Mouse (Mus musculus): ENCODE measurements around the gene Lpo.

Gene Lpo

GRCm38 (mm10) chr11:87802621-87803020, 25.5 kb downstream of the Lpo start:
- no peak for DNase-seq (ENCODE audit: low spot score)

DNA sequence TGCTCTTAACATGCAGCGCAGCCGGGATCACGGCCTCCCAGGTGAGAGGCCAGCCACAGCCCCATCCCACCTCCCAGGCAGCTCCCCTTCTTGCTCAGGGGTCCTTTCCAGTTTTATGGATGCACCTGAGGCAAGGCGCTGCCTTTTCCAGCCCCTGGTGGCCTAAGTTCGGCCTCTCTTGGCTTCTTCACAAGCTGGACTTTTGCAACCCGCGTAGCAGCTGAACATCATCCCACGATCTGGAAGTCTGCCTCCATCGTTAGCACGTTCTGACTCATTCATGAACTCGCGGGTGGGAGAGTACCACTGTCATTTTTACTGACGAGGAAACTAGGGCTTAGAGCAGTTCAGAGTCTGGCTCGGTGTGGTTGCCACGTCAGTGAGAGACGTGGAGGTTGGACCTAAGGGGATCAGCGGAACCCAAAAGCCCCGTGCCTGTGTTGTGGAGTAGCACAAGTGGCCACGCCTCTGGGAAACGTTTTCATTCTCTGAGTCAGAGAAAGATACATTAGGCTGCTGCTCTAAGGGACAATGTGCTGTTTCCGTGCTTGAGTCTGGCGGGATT, 26.3 kb downstream of the Lpo start:
- DNase-seq (ENCODE audit: low spot score), result no peak

- no peak for DNase-seq (ENCODE audit: low spot score)
Measured at GRCm38 (mm10) chr11:87793460-87793859, 34.6 kb downstream of the Lpo start, which contains the start of gene Mpo. Gene Mpo (plus strand): TSS chr11:87793581.

DNA sequence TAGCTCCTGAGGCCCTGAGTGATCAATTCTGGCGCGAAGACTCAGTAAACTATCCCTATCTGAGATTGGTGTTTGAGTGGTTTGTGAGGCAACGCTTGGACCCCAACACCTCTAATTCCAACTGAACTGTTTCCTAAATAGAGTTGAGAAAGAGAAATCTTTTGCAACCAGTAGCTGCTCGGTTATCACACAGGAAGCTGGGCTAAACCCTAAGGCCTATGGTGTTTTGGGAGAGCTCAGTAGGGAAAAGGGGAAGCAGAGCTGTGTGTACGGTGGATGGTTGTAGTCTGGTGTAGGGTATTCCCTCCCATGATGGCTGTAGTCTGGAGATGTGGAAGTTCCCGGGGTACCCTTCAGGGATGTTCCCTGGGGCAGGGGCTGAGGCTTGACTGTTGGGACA, 38.0 kb downstream of the Lpo start:
- DNase-seq (ENCODE audit: low spot score), result no peak

DNA sequence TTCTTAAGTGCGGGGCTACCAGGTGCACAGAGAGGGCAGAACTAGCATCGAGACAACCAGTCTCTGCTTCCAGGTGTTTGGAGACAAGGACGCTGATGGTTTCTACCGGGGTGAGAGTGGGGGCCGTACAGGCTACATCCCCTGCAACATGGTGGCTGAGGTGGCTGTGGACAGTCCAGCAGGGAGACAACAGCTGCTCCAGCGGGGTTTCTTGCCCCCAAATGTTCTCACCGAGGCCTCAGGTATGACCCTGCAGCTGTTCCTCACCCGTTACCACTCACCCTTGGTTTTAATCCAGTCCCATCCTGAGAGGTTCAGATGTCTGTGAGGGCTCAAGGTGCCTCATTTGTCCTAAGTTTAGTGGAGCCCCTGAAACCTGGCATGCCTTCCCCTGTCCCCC, 48.0 kb downstream of the Lpo start:
- DNase-seq (ENCODE audit: low spot score), result no peak

GRCm38 (mm10) chr11:87779392-87779791, 48.7 kb downstream of the Lpo start:
- no peak for DNase-seq (ENCODE audit: low spot score)

- DNase-seq (ENCODE audit: low spot score), result no peak
Measured at GRCm38 (mm10) chr11:87778915-87779314, 49.2 kb downstream of the Lpo start.

- peak; percentile 45 for DNase-seq (ENCODE audit: low spot score)
Measured at GRCm38 (mm10) chr11:87778100-87778765, 49.9 kb downstream of the Lpo start.

DNA sequence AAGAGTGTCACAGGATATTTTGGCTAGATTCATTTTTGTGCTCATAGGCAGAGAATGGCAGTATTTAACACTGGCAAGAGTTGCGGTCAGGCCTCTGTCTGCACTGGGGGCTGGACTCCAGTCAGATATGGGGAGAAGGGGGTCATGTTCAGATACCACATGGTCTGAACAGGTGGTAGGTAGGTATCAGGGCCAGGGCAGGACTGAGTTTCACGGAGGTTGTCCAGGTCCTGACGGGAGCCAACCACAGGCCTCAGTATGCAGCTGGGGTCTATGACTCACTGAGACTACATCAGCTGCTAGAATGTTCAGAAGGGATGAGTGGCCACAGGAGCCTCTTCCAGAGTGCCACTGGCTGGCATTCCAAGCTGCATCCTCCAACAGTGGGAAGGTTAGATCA, 55.7 kb downstream of the Lpo start:
- no peak for DNase-seq (ENCODE audit: low spot score)

- DNase-seq (ENCODE audit: low spot score), result peak; percentile 66
Measured at GRCm38 (mm10) chr11:87770989-87771388, 57.1 kb downstream of the Lpo start.

DNA sequence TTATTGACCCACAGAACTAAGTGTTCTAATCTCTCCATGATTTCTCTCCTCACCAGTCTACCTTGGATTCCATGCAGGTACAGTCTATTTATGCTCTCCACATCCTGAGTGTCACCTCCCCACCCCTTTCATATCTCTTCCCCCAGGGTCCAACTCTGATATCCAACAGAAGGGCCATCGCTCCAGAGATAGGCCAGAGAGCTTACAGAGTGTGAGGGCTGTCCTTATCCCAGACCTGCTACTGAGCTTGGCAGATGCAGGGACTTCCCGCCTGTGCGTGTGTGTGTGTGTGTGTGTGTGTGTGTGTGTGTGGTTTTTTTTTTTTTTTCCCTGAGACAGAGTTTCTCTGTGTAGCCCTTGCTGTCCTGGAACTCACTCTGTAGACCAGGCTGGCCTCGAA, 59.3 kb downstream of the Lpo start:
- no peak for DNase-seq (ENCODE audit: low spot score)

- no peak for DNase-seq (ENCODE audit: low spot score)
Measured at GRCm38 (mm10) chr11:87763988-87764876, 63.9 kb downstream of the Lpo start.

DNA sequence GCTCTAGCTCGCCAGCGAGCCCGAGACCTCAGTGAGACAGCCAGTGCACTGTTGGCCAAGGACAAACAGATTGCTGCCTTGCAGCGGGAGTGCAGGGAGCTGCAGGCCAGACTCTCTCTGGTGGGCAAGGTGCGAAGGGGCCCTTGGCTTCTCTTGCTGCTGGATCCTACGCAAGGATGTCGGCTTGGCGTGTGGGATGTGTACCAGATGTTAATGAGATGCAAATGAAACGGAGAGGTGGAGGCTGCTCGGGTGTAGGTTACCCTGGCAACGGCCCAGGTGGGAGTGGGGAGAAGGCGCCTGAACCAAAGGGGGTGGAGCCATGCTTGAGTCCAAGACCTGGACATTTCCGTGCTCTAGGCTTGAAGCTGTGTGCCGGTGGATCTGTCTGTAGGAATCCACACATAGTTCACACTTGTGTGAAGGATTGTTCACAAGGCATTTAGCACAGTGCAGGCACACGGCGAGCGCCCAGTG, 64.5 kb downstream of the Lpo start:
- DNase-seq (ENCODE audit: low spot score), result no peak

- DNase-seq (ENCODE audit: low spot score), result no peak
Measured at GRCm38 (mm10) chr11:87762702-87763385, 65.2 kb downstream of the Lpo start.

- DNase-seq (ENCODE audit: low spot score), result no peak
Measured at GRCm38 (mm10) chr11:87761806-87762701, 66.0 kb downstream of the Lpo start.

GRCm38 (mm10) chr11:87761181-87761721, 66.8 kb downstream of the Lpo start:
- DNase-seq (ENCODE audit: low spot score), result no peak

DNA sequence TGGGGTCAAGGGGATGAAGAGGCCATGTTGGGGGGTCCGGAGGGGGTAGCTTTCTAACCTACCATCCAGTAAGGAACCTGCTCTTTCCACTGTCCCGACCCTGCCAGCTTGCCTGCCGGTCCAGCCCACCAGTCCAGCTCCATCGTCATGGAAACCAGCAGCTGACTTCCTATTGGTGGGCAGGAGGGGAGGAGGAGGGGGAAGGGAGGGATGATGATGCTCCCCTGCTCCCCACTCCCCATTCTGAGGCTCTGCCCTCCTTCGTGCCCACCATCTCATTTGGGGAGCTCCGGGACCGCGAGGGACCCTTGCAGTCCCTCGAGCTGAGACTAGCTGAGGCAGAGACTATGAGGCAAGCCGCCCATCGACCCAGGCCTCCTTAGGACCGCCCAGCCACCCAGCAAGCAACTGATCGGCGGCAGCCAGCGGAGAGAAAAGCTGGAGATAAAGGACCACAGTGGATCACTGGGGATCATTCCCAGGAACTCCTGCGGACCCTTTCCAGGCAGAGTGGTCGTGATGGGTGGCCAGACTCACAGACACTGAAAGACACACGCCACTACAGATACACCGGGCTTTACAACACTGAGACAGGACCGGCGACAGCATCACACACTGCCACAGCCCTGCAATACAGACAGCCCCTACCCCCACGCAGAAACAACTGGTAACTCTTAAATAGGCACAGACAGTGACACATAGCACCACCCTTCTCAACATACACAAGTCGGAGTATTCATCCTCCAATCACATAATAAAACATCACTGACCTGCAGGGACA, 67.6 kb downstream of the Lpo start, which contains the start of gene Tspoap1:
Gene Tspoap1, plus strand, starts transcription at position 241 of the 781 bp plus-strand sequence.
- DNase-seq (ENCODE audit: low spot score), result no peak

DNA sequence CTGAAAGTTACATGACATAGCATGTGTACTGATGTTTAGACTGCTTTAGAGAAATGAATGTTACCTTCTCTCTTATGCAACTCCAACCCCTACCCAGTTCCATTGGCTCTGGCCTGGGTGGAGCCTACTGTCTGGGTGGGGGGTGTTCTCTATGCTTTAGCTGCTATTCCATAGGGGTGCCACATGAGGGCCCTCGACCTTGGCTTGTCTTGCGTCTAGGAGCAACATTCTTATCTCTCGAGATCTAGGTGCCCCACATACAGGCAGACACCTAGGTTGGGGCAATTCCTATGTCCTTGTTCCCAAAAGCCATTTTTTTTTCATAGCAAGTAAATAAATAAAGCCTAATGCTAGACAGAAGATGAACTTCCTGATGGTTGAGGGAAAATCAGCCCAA, 68.5 kb downstream of the Lpo start:
- DNase-seq (ENCODE audit: low spot score), result no peak

DNA sequence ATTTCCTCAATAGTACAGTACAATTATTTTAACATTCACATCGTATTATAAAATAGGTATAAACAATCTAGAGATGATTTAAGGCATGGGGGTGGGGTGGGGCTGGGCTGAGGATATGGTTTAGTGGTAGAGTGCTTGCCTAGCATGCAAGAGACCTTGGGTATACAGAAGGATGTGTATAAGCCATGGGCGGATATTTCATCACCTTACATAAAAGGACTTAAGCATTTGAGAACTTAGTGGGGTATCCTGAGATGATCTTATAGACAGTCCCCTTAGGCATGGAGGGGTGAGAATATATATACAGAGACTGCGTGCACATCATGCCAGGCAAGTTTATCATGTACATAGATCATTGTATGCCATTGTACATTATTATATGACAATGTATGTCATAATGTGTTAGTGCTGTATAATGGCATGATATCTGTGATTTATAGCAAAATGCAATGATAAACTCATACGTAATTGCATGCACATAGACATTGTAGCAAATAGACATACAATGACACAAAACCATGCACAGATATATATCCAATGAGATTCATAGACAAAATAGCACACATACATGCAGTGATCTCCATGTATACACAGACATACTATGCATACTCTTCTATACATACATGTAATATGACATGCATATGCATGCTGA, 69.0 kb downstream of the Lpo start:
- DNase-seq (ENCODE audit: low spot score), result no peak

Data from ovary, postnatal 10 days (tissue).